Mouse (Mus musculus) urinary bladder, postnatal 10 days (tissue): ENCODE measurements around the gene Casc4.
"Not testable (repeated sequence)": the region's sequence is repeated elsewhere in the genome, so short reads cannot be mapped to it uniquely, and the experiment has no call there.

Source experiments
- DNase-seq: peaks from one replicate; pipeline ENCODE4 v3.0.0; 2022; ENCODE audit warnings: low spot score

Gene Casc4

DNA sequence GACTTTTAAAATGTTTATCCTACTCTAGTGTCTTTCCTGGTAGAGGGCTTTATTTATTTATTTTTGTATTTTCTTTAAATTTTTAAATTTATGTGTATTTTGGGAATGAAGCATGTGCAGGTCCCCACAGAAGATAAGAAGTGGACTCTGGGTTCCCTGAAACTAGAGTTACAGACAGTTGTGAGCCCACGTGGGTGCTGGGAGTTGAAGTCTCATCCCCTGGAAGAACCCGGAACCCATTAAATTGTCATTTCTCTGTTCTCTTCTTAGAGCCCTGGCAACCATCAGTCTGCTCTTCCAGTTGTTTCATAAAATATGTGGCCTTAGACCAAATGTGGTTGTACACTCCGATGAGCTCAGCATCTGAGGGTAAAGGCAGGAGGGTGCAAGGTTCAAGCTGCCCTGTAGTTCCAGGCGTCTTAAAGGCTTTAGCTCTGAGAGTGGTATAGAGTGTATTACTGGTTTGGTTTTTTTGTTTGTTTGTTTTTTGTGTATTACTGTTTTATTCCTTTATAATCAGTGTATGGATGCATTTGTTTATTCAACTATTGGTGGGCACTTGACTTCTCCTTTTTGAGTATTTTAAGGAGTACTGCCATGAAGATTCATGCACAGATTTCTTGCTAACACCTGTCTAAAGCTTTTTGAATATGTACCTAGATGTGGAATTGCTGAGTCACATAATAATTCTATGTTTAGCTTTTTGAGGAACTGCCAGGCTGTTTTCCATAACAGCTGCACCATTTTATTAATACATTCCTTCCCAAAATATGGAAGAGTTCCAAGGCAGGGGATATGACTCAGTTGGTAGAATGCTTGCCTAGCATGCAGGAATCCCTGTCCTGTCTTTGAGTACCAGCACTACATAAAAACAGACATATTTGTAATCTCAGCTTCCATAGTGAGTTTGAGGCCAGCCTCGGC, 49.5 kb downstream of the Casc4 start:
- DNase-seq: no peak

DNA sequence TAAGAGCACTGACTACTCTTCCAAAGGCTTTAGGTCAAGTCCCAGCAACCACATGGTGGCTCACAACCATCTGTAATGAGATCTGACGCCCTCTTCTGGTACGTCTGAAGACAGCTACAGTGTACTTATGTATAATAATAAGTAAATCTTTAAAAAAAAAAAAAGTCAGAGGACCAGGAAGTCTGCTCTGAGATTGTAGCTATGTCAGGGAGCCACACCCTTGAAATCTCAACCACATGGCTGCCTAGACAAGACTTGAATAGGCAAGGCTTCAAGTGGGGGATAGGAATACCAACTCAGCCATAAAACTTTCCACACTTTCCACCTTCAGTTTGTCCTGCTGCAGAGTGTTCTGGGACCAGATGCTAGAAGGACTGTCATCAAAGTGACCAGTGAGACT, 70.9 kb downstream of the Casc4 start:
- DNase-seq: not testable (repeated sequence)

DNA sequence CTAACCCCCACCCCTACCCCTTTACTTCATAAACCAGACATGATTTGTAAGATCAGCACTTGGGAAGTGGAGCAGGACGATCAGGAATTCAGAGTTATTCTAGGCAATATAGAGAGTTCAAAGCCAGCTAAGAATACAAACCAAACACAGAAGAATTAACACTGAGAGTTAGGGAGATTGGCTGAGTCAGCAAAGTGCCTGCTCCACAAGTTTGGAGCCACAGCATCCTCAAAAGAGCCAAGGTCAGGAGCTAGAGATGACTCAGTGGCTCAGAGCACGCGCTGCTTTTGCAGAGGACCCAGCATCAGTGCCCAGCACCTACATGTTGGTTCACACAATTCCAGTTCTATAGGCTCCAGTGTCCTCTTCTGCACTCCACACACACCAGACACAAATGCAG, 76.6 kb downstream of the Casc4 start:
- DNase-seq: no peak

DNA sequence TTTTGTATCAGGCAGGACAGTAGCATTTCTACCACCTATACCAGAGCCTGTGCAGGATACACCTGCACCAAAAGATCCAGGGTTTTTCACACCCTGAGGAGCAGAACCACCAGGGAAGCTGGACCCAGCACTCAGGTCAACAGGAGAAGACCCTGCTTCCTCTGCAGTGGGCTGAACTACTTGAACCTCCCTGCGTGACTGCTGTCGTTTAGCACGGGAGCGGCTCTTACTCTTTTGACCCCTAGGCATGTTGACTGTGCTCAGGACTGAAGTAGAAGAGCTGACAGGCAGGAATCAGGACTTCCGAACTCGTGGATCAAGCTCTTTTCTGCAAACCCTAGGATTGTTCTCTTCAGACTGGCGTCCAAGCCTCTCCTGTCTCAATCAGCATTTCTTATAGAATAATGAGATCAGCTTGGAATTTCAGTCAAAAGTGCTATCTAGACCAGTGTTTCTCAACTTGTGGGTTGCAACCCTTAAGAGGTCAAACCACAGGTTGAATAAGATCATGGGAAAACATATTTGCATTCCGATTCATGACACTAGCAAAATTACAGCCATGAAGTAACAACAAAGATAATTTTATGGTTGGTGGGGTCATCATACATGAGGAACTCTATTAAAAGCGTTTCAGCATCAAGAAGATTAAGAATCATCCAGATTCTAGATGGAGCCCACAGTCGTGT, 88.3 kb downstream of the Casc4 start:
- no peak for DNase-seq

DNA sequence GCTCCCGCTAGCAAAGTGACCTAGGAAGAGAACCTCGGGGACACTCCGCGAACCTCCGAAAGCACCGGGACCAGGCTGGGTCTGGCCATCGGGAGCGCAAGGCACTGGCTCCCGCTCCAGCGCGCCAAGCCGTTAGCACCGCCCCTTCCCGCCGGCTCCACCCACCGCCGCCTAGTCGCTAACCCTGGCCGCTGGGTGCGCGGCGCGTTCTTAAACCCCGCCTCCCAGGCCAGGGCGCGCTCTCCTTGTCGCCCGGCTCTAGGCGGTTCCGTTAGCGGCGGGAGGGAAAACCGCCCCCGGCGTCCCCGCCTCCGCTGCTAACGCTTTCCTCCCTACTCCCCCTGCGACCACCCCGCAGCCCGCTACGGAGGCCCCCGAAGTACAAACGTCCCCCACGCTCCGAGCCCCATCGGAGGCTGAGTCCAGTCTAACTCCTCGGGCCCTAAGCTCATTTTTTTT, 89.0 kb downstream of the Casc4 start, which contains the start of the genes Ctdspl2 and Mageb3:
TSS of gene Ctdspl2 (plus strand) at position 237 of the 459 bp plus-strand sequence.
TSS of gene Mageb3 (minus strand) at position 328 of the 459 bp plus-strand sequence.
- peak; percentile 78 for DNase-seq

DNA sequence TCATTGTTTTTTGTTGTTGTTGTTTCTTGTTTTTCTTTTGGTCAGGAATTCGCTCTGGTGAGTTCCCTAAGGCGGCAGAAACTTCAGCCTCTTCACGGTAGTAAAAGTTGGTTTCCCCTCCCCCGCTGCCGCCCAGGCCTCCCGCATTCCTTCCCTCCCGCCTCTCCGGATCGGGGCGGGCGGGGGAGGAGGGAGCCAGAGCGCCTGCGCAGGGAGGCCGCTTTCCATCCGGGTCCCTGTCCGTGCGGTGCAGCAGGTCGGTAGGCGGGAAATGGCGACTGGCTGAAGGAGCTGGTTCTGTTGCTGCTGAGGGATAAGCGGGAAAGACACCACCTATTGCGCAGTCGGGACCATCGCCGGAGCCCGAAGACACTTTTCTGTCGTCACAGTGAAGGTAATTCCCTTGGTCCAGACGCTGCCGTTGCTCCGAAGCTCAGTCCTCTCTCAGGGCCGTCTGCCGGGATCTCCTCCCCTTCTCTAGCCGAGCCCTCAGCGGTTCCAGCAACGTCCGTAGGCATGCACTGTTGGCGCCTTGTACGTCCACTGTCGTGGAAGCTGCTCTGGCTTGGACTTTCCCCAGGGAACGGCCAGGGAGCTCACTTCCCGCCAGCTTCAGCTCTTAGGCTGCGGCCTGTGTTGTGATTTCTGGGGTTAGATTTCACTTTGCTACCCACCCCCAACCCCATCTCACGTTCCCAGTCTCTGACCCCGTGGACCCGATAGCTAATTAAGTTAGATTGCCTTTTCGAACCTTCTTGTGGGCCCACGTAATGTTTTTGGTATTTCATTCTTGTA, 89.7 kb downstream of the Casc4 start:
- peak; percentile 79 for DNase-seq

- no peak for DNase-seq
Measured at GRCm38 (mm10) chr2:121957216-121957792, 90.5 kb downstream of the Casc4 start.
